Mouse (Mus musculus) gastrocnemius, postnatal 4 days (tissue): ENCODE results near the gene Cpsf6. TPM values are rescaled to one million over a fixed set of nuclear protein-coding genes. Genes with fewer than 3 reads are reported as not detected.
"Not testable (repeated sequence)": the region's sequence is repeated elsewhere in the genome, so short reads cannot be mapped to it uniquely, and the experiment has no call there.

Experiments
- DNase-seq, 2 experiments: peaks; one replicate each; pipeline ENCODE4 v3.0.0; 2021 to 2022; ENCODE audit warnings: low spot score in 2 of 2, mixed read lengths in 2 of 2
- total RNA-seq, 2 experiments: library from RNA; stranded (reverse); gene quantifications; 2 replicates each; pipeline ENCODE4 v1.2.3; 2021

Cpsf6 gene
- total RNA-seq, 2 experiments from 2014 or later, result 64.2 to 73.4 TPM

- no peak for DNase-seq
These were observed 9.0 kb upstream of the Cpsf6 start for GRCm38 (mm10) chr10:117388637-117389370.

- not testable (repeated sequence) for DNase-seq
These were observed 8.3 kb upstream of the Cpsf6 start for GRCm38 (mm10) chr10:117387961-117388636.

DNA sequence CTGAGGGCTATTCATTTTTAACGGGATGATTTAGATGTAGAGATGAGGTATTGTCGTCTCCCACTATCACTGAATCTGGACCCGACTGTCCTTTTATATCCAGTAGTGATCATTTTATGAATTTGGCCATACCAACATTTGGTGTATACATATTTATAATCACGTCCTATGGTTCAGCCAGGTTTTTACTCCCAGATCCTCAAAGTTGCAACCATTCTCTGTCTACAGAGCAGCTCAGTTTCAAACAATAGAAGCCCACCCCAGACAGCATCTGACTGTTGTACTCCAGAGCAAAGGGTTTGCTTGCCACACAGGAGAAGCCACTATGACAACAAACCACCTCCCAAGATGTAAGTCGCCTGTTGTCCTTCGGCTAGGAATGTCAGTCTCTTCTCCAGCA is 7.2 kb upstream of the Cpsf6 start:
- DNase-seq, result no peak

DNA sequence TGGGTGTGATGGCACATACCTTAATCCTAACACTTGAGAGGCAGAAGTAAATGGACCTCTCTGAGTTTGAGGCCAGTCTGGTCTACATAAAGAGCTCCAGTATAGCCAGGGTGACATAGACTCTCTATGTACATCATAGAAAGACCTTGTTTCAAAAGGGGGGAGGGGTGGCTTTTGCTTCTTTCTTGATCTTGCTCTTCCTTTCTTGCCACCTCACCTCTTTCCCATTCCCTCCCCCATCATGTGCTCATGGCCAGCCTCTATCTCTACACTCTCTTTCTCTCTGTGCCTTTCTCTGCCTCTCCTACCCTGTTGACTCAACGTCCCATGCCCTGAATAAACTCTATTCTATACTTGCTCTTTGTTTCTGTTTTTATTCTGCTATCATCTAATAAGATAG is 6.4 kb upstream of the Cpsf6 start:
- no peak for DNase-seq

DNA sequence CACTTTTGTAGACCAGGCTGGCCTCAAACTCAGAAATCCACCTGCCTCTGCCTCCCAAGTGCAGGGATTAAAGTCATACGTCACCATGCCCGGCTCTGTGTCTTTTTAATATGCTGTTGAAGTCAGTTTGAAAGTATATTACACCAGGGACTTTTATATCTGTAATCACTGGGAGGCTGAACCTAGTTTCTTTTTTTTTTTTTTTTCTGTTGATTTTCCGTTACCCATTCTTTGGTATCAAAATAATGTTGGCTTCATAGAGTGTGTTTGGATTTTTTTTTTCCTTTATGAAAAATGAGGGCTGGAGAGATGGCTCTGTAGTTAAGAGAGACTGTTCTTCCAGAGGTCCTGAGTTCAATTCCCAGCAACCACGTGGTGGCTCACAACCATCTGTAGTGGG is 5.6 kb upstream of the Cpsf6 start:
- DNase-seq, result no peak

DNA sequence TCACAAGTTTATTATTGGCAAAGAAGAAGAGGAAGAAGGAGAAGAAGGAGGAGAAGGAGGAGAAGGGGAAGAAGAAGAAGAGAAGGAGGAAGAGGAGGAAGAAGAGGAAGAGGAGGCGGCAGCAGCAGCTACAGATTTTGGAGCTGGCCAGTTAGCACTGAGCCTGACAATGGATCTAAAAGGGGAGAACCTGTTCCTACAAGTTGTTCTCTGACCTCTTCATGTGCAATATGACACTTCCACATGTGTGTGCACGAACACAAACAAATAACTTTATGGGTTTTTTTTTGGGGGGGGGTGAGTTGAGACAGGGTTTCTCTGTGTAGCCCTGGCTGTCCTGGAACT is 5.2 kb upstream of the Cpsf6 start:
- no peak for DNase-seq

DNA sequence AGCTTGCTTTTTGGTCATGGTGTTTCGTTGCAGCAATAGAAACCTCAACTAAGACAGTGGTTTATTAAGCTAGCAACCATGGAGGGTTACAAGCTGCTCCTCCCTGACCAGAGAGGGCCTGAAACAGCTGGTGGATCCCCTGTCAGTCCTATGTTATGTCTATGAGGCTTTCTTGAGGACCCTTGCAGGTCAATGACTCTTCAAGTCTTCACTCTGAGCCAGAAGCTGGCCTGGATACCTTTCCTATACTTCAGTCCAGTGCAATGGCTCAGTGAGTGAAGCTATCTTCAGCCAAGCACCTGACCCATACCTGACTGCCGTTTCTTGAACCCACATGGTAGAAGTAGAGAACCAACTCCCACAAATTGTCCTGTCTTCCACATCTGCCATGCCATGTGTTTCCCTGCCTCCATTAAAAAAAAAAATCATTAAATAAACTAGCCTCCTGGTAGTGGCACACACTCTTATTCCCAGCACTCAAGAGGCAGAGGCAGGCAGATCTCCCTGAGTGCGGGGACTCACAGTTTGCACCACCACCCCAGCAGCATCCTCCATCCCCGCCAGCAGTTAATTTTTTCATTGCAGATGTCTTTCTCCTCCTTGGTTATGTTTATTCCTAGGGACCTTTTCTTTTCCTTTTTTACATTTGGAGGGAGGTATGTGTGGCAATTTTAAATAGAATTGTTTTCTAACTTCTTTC is 4.7 kb upstream of the Cpsf6 start:
- no peak for DNase-seq

GRCm38 (mm10) chr10:117383941-117384340 is 4.1 kb upstream of the Cpsf6 start:
- DNase-seq, result no peak

GRCm38 (mm10) chr10:117382996-117383550 is 3.3 kb upstream of the Cpsf6 start:
- no peak for DNase-seq

DNA sequence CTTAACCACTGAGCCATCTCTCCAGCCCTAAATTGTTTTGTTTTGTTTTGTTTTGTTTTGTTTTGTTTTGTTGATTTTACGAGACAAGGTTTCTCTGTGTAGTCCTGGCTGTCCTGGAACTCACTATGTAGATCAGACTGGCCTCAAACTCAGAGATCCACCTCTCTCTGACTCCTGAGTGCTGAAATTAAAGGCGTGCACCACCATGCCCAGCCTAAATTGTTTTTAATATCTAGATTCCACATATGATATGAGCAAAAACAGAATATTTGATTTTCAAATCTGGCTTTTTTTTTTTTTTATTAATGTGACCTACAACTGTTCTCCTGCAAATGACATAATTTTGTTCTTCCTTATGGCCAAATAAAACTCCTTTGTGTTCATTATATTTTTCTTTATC is 2.3 kb upstream of the Cpsf6 start:
- no peak for DNase-seq

DNA sequence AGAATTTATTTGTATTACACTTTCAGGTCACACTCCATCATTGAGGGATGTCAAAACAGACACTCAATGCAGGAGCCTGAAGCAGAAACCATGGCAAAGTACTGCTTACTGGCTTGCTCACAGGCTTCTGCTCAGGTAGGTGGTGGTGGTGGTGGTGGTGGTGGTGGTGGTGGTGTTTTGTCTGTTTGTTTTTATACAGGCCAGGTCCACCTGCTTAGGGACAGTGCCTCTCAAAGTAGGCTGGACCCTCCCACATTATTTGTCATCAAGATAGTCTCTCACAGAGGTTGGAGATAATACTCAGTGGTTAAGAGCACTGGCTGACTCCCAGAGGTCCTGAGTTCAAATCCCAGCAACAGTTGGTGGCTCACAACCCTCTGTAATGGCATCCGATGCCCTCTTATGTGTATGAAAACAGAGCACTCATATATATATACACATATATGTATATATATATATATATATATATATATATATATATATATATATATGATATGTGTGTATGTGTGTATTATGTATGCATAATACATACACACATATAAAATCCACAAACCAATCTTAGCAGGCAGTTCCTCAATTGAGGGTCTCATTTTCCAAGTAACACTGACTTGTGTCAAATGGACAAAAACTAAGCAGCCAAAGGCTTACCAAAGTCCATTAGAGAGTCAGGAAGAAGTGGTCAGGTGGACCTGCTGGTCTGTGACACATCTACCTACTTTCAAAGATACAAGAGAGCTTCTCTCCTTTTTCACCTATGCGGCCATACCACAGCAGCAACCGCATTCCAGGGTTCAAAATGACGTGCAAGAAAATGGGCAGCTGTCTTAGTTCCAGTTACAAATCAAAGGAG is 1.1 kb upstream of the Cpsf6 start:
- DNase-seq, result no peak

DNA sequence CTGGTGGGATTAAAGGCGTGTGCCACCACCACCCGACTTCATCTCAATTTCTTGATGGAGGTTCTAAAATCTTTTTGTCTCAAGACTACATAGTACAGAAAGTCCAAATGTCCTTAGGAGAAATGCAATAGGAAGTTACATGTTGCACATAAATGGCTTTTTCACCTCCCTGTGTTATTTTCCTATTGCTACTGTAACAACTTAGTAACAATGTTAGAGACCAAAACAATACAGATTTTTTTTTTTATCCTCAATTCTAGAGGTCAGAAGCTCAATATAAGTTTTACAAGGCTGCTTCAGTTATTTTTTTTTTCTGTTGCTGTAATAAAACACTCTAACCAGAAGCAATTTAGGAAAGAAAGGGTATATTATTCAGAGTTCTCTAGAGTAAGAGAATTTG is 374 bp downstream of the Cpsf6 start:
- no peak for DNase-seq

GRCm38 (mm10) chr10:117378642-117379041 is 1.2 kb downstream of the Cpsf6 start:
- DNase-seq, result no peak

DNA sequence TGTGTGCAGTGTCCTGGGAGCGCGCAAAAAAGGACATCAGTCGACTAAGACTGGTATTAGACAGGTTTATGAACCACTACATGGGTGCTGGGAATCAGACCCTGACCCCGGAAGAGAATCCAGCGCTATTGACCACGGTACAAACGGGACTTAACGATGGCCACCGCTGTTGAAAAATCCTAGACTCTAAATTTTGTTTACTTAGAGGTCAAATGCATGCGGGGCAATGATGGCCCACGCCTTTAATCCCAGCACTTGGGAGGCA is 1.6 kb downstream of the Cpsf6 start:
- no peak for DNase-seq

DNA sequence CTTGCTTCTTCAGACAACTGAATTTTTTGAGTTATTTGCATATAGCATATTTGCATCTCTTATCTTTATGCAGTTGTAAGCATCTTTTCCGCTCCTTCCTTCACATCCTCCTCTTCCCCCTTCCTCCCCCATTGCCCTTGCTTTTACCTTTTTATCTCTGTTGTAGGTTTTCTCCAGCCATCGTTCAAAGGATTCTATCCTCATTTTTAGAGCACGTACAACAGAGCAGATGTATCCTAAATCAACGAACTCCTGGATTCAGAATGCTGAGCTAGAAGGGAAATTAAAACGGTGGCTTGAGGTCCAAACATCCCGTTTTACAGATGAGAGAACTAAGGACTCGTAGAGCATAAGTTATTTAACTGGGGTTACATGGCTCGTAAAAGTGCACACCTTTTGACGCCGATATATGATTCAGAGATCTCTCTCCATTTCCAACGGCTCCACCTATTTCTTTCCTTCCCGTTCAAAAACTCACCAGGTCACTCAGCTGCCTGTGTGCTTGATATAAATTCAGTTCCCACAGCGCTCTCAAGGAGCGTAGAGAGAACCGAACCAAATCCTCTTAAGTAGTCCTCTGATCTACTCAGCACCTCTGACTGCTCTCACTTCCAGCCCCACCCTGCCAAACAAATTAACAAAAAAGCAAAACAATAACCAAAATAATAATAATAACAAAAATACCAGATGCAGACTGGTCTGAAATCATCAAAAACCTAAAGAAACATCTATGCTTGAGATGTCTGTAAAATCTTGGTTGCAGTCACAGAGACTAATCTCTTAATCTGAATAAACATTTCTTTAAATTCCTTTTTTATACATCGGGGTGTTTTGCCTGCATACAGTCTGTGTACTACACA is 2.2 kb downstream of the Cpsf6 start:
- no peak for DNase-seq

DNA sequence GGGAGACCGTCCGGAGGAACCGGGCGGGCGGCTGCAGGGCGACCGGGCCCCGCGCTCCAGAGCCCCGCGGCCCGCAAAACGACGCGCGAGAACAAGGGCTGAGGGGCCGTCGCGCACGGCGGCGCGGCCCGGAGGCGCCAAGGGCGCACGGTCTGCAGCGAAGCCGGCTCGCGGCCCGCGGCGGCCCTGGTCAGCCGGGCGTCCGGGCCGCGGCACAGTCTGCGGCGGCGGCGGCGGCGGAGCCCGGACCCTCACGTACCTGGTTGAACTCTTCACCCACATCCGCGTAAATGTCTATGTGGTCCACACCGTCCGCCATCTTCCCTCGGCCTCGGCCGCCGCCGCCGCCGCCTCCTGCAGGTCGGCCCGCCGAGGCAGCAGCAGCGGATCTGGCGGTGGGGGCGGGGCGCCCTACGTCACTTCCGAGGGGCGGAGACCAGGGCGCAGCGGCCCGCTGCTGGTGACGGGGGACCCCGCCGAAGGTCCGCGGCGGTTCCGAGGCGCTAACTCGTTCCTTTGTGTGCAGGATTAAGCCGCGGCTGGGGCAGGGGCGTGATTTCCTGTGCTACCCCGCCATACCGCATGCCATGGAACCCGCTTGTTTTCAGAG is 3.1 kb downstream of the Cpsf6 start:
- peak; percentile 98 for DNase-seq

GRCm38 (mm10) chr10:117375841-117376579 is 3.8 kb downstream of the Cpsf6 start:
- peak; percentile 24 to 64 for DNase-seq

DNA sequence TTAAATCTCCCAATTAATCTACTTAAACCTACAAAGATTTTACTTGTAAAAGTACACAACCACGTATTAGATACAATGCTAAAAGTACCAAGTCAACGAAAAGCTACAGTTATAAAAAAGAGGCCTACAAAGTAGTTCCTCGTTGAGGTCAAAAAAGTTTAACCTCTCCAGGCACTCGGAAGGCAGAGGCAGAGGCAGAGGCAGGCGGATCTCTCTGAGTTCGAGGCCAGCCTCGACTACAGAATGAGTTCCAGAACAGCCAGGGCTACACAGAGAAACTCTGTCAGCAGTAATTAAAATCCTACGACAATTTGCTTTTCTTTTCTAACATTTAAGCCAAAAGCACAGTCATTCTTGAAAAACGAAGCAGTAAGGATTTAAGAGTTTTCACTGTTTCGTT is 4.7 kb downstream of the Cpsf6 start:
- DNase-seq, result no peak

DNA sequence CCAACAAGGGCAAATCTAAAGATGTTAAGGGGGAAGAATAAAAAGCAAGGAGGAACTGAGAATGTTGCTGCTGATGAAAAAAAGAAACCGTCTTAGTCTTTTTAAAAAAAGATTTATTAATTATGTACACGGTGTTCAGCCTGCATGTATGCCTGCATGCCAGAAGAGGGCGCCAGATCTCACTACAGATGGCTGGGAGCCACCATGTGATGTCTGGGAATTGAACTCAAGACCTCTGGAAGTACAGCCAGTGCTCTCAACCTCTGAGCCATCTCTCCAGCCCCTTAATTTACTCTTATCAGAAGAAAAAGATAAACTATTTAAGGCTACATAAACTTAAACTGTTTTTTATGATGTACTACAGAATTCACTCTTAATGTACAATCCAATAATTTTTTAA is 16.7 kb downstream of the Cpsf6 start:
- peak; percentile 27 to 51 for DNase-seq
